Mouse (Mus musculus): ENCODE results near the gene Gpsm1. TPM values are rescaled to one million over a fixed set of nuclear protein-coding genes. Genes with fewer than 3 reads are reported as not detected.

The Gpsm1 gene
- 21.4 and 30.2 TPM in 2 replicates for polyA plus RNA-seq (2014; fragmentation: Nextera tagmentation; extraction: Ambion mirVana)

- H3K4me3 ChIP-seq (ENCODE audit: low read depth, low read length) = peak within 1 kb of the TSS; percentile 90
- no peaks in the 10 kb centered on the region for H3K9me3 ChIP-seq (replicated peaks; ENCODE audit: control insufficient read depth, low read length)
- WGBS (ENCODE audit: insufficient replicate concordance) = under 1% methylated on average over 59 of the region's 66 CpGs
- no peaks in the 10 kb centered on the region for H3K36me3 ChIP-seq (ENCODE audit: control insufficient read depth, insufficient read depth, low read length)
- peak within 1 kb of the TSS; percentile 92 for H3K27ac ChIP-seq (ENCODE audit: low read depth, low read length)
- peak; percentile 76 for ATAC-seq (replicated peaks; ENCODE audit: insufficient number of reproducible peaks, low FRiP score, low TSS enrichment)
- peak within 1 kb of the TSS; percentile 94 for H3K4me2 ChIP-seq
- no peaks in the 10 kb centered on the region for H3K27me3 ChIP-seq (ENCODE audit: control insufficient read depth, insufficient read depth, low read length)
- H3K9ac ChIP-seq (ENCODE audit: low read depth, low read length) = peak within 1 kb of the TSS; percentile 94
- peaks cover 41% of the 10 kb centered on the region for H3K4me1 ChIP-seq (ENCODE audit: control insufficient read depth, insufficient read depth, low read length)
Observed at GRCm38 (mm10) chr2:26315072-26315924, at the start of gene Gpsm1. Gene Gpsm1 (plus strand): TSS chr2:26315515.

- 70% methylated on average over 10 of the region's 10 CpGs for WGBS (ENCODE audit: insufficient replicate concordance)
Observed at GRCm38 (mm10) chr2:26266066-26266742, 49.1 kb upstream of the Gpsm1 start.

GRCm38 (mm10) chr2:26268216-26268615 lies 47.1 kb upstream of the Gpsm1 start:
- no peak for ATAC-seq (replicated peaks; ENCODE audit: insufficient number of reproducible peaks, low FRiP score, low TSS enrichment)
- Histone ChIP-seq H3K9me3 (replicated peaks; ENCODE audit: control insufficient read depth, low read length) (no peaks in the 10 kb centered on the region), H3K4me2 (no peak overlapping the region), H3K27ac (ENCODE audit: low read depth, low read length) (no peak overlapping the region), H3K4me3 (ENCODE audit: low read depth, low read length) (no peak overlapping the region), H3K9ac (ENCODE audit: low read depth, low read length) (no peak overlapping the region), H3K27me3 (ENCODE audit: control insufficient read depth, insufficient read depth, low read length) (peaks cover 3% of the 10 kb centered on the region; the same call in 1 of the 2 replicates), H3K36me3 (ENCODE audit: control insufficient read depth, insufficient read depth, low read length) (no peaks in the 10 kb centered on the region), H3K4me1 (ENCODE audit: control insufficient read depth, insufficient read depth, low read length) (no peaks in the 10 kb centered on the region)
- WGBS (ENCODE audit: insufficient replicate concordance) = 61% methylated on average over 3 of the region's 3 CpGs

More at GRCm38 (mm10) chr2:26266066-26266742, 49.1 kb upstream of the Gpsm1 start:
- Histone ChIP-seq H3K4me3 (ENCODE audit: low read depth, low read length) (no peak overlapping the region), H3K4me1 (ENCODE audit: control insufficient read depth, insufficient read depth, low read length) (no peaks in the 10 kb centered on the region), H3K36me3 (ENCODE audit: control insufficient read depth, insufficient read depth, low read length) (no peaks in the 10 kb centered on the region), H3K27me3 (ENCODE audit: control insufficient read depth, insufficient read depth, low read length) (peaks cover 3% of the 10 kb centered on the region; the same call in 1 of the 2 replicates), H3K9me3 (replicated peaks; ENCODE audit: control insufficient read depth, low read length) (no peaks in the 10 kb centered on the region), H3K27ac (ENCODE audit: low read depth, low read length) (no peak overlapping the region), H3K4me2 (no peak overlapping the region), H3K9ac (ENCODE audit: low read depth, low read length) (no peak overlapping the region)
- no peak for ATAC-seq (replicated peaks; ENCODE audit: insufficient number of reproducible peaks, low FRiP score, low TSS enrichment)

GRCm38 (mm10) chr2:26273611-26274010 lies 41.7 kb upstream of the Gpsm1 start:
- no peaks in the 10 kb centered on the region for H3K36me3 ChIP-seq (ENCODE audit: control insufficient read depth, insufficient read depth, low read length)
- H3K27ac ChIP-seq (ENCODE audit: low read depth, low read length) = no peak overlapping the region
- no peaks in the 10 kb centered on the region for H3K4me1 ChIP-seq (ENCODE audit: control insufficient read depth, insufficient read depth, low read length)
- 18% methylated on average over 7 of the region's 7 CpGs for WGBS (ENCODE audit: insufficient replicate concordance)
- no peak overlapping the region for H3K4me2 ChIP-seq
- H3K9ac ChIP-seq (ENCODE audit: low read depth, low read length) = no peak overlapping the region
- H3K9me3 ChIP-seq (replicated peaks; ENCODE audit: control insufficient read depth, low read length) = no peaks in the 10 kb centered on the region
- no peaks in the 10 kb centered on the region; the same call in 1 of the 2 replicates for H3K27me3 ChIP-seq (ENCODE audit: control insufficient read depth, insufficient read depth, low read length)
- H3K4me3 ChIP-seq (ENCODE audit: low read depth, low read length) = no peak overlapping the region
- no peak for ATAC-seq (replicated peaks; ENCODE audit: insufficient number of reproducible peaks, low FRiP score, low TSS enrichment)

GRCm38 (mm10) chr2:26279712-26280111 lies 35.6 kb upstream of the Gpsm1 start:
- H3K27ac ChIP-seq (ENCODE audit: low read depth, low read length) = no peak overlapping the region
- H3K9ac ChIP-seq (ENCODE audit: low read depth, low read length) = no peak overlapping the region
- no peaks in the 10 kb centered on the region for H3K36me3 ChIP-seq (ENCODE audit: control insufficient read depth, insufficient read depth, low read length)
- no peak overlapping the region for H3K4me3 ChIP-seq (ENCODE audit: low read depth, low read length)
- peaks cover 5% of the 10 kb centered on the region; the same call in 1 of the 2 replicates for H3K27me3 ChIP-seq (ENCODE audit: control insufficient read depth, insufficient read depth, low read length)
- H3K4me1 ChIP-seq (ENCODE audit: control insufficient read depth, insufficient read depth, low read length) = no peaks in the 10 kb centered on the region
- ATAC-seq (replicated peaks; ENCODE audit: insufficient number of reproducible peaks, low FRiP score, low TSS enrichment) = no peak
- H3K9me3 ChIP-seq (replicated peaks; ENCODE audit: control insufficient read depth, low read length) = no peaks in the 10 kb centered on the region
- WGBS (ENCODE audit: insufficient replicate concordance) = 76% methylated on average over 3 of the region's 3 CpGs
- no peak overlapping the region for H3K4me2 ChIP-seq

GRCm38 (mm10) chr2:26280594-26280993 lies 34.7 kb upstream of the Gpsm1 start:
- no peak overlapping the region for H3K4me2 ChIP-seq
- no peaks in the 10 kb centered on the region for H3K36me3 ChIP-seq (ENCODE audit: control insufficient read depth, insufficient read depth, low read length)
- H3K4me3 ChIP-seq (ENCODE audit: low read depth, low read length) = no peak overlapping the region
- 78% methylated on average over 11 of the region's 11 CpGs for WGBS (ENCODE audit: insufficient replicate concordance)
- no peak overlapping the region for H3K27ac ChIP-seq (ENCODE audit: low read depth, low read length)
- no peaks in the 10 kb centered on the region for H3K4me1 ChIP-seq (ENCODE audit: control insufficient read depth, insufficient read depth, low read length)
- H3K27me3 ChIP-seq (ENCODE audit: control insufficient read depth, insufficient read depth, low read length) = peaks cover 5% of the 10 kb centered on the region; the same call in 1 of the 2 replicates
- no peak for ATAC-seq (replicated peaks; ENCODE audit: insufficient number of reproducible peaks, low FRiP score, low TSS enrichment)
- H3K9ac ChIP-seq (ENCODE audit: low read depth, low read length) = no peak overlapping the region
- no peaks in the 10 kb centered on the region for H3K9me3 ChIP-seq (replicated peaks; ENCODE audit: control insufficient read depth, low read length)

GRCm38 (mm10) chr2:26285804-26286203 lies 29.5 kb upstream of the Gpsm1 start:
- Histone ChIP-seq H3K4me2 (no peak overlapping the region), H3K27ac (ENCODE audit: low read depth, low read length) (no peak overlapping the region), H3K9ac (ENCODE audit: low read depth, low read length) (no peak overlapping the region), H3K36me3 (ENCODE audit: control insufficient read depth, insufficient read depth, low read length) (no peaks in the 10 kb centered on the region), H3K9me3 (replicated peaks; ENCODE audit: control insufficient read depth, low read length) (no peaks in the 10 kb centered on the region), H3K4me1 (ENCODE audit: control insufficient read depth, insufficient read depth, low read length) (no peaks in the 10 kb centered on the region), H3K27me3 (ENCODE audit: control insufficient read depth, insufficient read depth, low read length) (peaks cover 5% of the 10 kb centered on the region; the same call in 1 of the 2 replicates), H3K4me3 (ENCODE audit: low read depth, low read length) (no peak overlapping the region)
- WGBS (ENCODE audit: insufficient replicate concordance) = 67% methylated on average over 7 of the region's 7 CpGs
- no peak for ATAC-seq (replicated peaks; ENCODE audit: insufficient number of reproducible peaks, low FRiP score, low TSS enrichment)

- 72% methylated on average over 7 of the region's 7 CpGs for WGBS (ENCODE audit: insufficient replicate concordance)
- no peak for ATAC-seq (replicated peaks; ENCODE audit: insufficient number of reproducible peaks, low FRiP score, low TSS enrichment)
Observed at GRCm38 (mm10) chr2:26286391-26286790, 28.9 kb upstream of the Gpsm1 start.

More at GRCm38 (mm10) chr2:26286391-26286790, 28.9 kb upstream of the Gpsm1 start:
- Histone ChIP-seq H3K9ac (ENCODE audit: low read depth, low read length) (no peak overlapping the region), H3K27ac (ENCODE audit: low read depth, low read length) (no peak overlapping the region), H3K27me3 (ENCODE audit: control insufficient read depth, insufficient read depth, low read length) (no peaks in the 10 kb centered on the region), H3K9me3 (replicated peaks; ENCODE audit: control insufficient read depth, low read length) (no peaks in the 10 kb centered on the region), H3K4me2 (no peak overlapping the region), H3K36me3 (ENCODE audit: control insufficient read depth, insufficient read depth, low read length) (no peaks in the 10 kb centered on the region), H3K4me1 (ENCODE audit: control insufficient read depth, insufficient read depth, low read length) (no peaks in the 10 kb centered on the region), H3K4me3 (ENCODE audit: low read depth, low read length) (no peak overlapping the region)

Data from heart, embryonic 11.5 days (tissue).